Mouse (Mus musculus) right cerebral cortex, postnatal 25 days (tissue): ENCODE data around the gene Gnb3.
"Not testable (repeated sequence)": the region's sequence is repeated elsewhere in the genome, so short reads cannot be mapped to it uniquely, and the experiment has no call there.

Source experiments
- DNase-seq: peaks from one replicate; pipeline ENCODE4 v3.0.0; 2022

Gnb3 gene

GRCm38 (mm10) chr6:124814448-124814847 is 25.6 kb downstream of the Gnb3 start:
- DNase-seq = no peak

DNA sequence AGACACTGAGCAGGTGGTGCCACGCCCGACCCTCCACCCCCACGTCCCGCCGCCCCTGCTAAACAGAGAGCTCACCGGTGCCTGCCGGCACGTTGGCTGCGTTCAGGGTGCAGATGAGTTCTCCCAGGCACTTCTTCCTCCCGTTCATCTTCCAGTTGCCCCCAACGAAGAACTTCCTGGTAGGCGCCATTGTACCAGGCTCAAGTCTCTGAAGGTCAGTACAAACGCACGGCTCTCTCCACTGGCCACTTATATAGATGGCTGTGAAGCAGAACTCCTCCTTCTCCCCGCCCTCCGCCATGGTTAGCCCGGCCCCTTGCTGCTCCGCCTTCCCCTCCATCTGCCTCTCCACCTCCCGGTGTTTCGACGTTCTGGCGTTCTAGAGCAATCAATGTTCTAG is 26.1 kb downstream of the Gnb3 start, which contains the start of gene Tpi1:
Gene Tpi1 (minus strand): TSS at position 364 of the 400 bp plus-strand sequence.
- DNase-seq = peak; percentile 89

GRCm38 (mm10) chr6:124813496-124813895 is 26.6 kb downstream of the Gnb3 start:
- peak; percentile 76 for DNase-seq

- DNase-seq = no peak
These were observed 27.2 kb downstream of the Gnb3 start for GRCm38 (mm10) chr6:124812848-124813247.

DNA sequence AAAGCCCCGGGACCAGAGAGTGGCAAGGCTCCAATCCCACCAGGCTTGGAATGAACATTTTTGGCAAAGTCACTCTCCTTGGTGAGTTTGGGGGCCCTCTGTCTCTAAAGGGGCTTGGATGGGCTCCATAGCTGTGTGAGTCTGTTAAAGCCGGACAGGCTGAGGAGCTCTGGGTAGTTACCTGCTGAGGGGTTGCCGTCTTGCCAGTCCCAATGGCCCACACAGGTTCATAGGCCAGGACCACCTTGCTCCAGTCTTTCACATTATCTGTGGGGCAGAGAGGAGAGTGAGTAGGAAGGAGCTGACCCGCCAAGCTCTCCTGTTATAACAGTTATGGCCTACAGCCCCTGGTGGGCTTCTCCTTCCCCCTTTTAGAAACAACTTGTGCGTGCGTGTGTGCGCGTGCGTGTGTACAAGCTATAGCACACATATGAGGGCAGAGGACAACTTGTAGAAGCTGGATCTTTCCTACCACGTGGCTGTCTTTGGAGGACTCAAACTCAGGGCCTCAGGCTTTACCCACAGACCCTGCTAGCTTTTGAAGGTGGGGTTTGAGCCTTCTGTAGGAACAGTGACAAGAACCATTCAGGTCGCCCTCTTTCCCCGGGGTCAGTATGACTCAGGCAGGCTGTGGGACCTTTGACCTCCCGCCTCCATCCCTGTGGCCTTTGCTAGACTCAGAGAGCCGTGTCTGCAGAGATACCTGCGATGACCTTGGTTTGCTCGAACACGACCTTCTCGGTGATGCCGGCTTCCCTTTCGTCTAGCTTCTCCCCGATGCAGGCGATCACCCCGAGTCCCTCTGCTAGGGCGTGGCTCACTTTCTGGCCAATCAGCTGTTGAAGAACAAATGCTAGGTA is 28.1 kb downstream of the Gnb3 start:
- DNase-seq = no peak

DNA sequence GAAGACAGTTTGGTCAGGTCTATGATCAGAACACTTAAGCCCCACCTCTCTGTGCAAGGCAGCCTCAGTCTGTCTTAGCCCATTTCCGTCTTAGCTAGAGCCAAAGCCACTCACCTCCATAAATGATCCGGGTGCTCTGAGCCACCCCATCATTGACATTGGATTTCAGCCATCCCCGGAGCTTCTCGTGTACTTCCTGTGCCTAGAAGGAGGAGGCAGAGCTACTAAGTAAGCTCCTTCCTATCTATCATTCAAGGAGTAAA is 28.7 kb downstream of the Gnb3 start:
- DNase-seq = no peak

GRCm38 (mm10) chr6:124810566-124811402 is 29.3 kb downstream of the Gnb3 start:
- DNase-seq = not testable (repeated sequence)

DNA sequence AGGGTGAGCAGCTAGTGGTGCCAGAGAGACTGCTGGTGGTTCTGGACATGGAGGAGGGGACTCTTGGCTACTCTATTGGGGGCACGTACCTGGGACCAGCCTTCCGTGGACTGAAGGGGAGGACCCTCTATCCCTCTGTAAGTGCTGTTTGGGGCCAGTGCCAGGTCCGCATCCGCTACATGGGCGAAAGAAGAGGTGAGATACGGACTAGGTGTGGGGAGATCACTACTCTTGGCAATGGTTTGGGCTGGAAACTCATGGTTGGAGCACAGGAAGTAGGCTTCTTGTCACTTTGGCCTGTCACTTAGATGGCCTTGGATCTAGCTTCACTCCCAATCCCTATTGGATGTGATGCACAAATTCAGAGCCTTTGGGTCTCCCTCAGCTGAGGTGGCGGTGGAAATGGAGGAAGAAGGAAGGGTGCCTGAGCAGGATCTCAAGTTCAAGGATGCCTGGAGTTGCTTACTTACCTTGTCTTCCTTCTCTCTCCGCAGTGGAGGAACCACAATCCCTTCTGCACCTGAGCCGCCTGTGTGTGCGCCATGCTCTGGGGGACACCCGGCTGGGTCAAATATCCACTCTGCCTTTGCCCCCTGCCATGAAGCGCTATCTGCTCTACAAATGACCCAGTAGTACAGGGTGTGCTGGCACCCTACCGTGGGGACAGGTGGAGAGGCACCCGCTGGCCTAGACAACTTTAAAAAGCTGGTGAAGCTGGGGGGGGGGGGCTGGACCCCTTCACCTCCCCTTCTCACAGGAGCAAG is 30.1 kb downstream of the Gnb3 start:
- DNase-seq = no peak

DNA sequence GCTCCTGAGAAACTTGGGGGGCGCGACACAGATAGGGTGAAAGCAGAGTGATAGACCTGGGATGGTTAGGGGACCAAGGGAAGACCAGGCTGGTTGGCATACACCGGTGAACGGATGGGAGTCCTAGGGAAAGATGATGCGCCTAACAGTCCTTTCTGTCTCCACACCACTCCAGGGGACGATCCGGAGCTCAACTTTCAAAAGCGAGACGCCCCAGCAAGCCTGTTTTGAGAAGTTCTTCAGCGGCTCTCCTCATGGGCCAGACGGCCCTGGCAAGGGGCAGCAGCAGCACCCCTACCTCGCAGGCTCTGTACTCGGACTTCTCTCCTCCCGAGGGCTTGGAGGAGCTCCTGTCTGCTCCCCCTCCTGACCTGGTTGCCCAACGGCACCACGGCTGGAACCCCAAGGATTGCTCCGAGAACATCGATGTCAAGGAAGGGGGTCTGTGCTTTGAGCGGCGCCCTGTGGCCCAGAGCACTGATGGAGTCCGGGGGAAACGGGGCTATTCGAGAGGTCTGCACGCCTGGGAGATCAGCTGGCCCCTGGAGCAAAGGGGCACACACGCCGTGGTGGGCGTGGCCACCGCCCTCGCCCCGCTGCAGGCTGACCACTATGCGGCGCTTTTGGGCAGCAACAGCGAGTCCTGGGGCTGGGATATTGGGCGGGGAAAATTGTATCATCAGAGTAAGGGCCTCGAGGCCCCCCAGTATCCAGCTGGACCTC is 30.9 kb downstream of the Gnb3 start:
- DNase-seq = peak; percentile 72

- DNase-seq = no peak
These were observed 31.6 kb downstream of the Gnb3 start, which contains the start of gene Spsb2 for GRCm38 (mm10) chr6:124808358-124809012. TSS of gene Spsb2 (plus strand) at chr6:124808661.

DNA sequence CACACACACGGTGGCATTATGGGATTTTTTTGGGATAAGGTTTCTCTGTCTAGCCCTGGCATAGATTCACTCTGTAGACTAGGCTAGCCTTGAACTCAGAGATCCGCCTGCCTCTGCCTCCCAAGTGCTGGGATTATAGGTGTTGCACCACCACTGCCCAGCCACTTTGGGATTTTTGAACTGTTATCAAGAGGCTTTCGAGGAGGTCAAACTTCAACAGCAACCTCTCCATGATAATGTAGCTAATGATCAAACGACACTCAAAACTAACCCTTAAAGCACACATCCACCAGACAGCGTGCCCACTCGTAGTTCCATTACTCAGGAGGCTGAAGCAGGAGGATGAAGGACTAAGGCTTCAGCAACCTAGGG is 32.1 kb downstream of the Gnb3 start:
- DNase-seq = no peak

- DNase-seq = no peak
These were observed 32.7 kb downstream of the Gnb3 start for GRCm38 (mm10) chr6:124807366-124807765.

- DNase-seq = no peak
These were observed 33.5 kb downstream of the Gnb3 start for GRCm38 (mm10) chr6:124806446-124807140.

GRCm38 (mm10) chr6:124805341-124806321 is 34.4 kb downstream of the Gnb3 start:
- DNase-seq = peak; percentile 94

DNA sequence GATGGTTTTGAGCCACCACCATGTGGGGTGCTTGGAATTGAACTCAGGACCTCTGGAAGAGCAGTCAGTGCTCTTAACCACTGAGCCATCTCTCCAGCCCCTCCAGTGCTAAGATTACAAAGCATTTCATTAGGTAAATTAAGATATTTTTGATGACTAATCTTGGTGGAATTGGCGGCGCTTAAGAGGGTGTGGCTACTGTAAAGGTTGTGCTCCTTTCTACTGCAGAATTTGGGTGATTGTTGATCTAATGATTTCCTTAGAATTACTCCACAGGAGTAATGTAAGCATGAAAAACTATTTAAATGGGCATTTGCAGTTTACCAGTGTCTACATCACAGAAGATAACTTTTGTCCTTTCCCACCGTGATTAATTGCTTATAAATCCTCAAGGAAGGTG is 35.7 kb downstream of the Gnb3 start:
- DNase-seq = no peak

- DNase-seq = not testable (repeated sequence)
These were observed 36.4 kb downstream of the Gnb3 start for GRCm38 (mm10) chr6:124803691-124804090.

DNA sequence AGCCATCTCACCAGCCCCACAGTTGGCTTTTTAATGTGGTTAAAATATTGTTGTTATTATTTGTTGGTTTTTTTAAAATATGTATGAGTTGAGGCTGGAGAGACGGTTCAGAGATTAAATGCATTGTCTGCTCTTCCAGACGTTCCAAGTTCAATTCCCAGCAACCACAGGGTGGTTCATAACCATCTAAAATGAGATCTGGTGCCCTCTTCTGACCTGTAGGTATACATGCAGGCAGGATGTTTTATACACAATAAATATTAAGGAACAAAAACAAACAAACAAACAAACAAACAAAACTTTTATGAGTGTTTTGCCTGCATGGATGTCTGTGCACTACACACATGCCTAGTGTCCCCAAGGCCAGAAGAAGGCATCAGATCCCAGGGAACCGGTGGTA is 37.0 kb downstream of the Gnb3 start:
- DNase-seq = no peak

- not testable (repeated sequence) for DNase-seq
These were observed 37.7 kb downstream of the Gnb3 start for GRCm38 (mm10) chr6:124802400-124802799.

GRCm38 (mm10) chr6:124796200-124796599 is 43.9 kb downstream of the Gnb3 start:
- no peak for DNase-seq

- DNase-seq = no peak
These were observed 44.3 kb downstream of the Gnb3 start for GRCm38 (mm10) chr6:124795781-124796180.
